Mouse (Mus musculus): ENCODE measurements around the gene Mylk3.

DNA sequence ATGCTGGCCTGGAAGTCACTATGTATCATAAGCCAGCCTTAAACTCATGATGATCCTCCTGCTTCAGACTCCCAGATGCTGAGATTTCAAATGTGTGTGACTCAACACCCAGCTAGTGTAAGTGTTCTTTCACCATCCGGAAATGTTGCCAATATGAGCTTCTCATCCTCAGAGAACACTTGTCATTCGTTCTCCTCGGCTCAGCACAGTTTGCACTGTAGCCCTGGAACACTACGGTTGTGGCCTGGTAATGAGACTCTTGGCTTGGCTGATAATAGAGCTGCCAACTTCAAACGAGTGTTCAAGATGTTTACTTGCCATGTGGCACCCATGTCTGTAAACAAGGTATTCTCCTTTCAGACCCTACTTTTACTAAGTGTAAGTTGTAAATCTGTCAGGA, 82.6 kb downstream of the Mylk3 start:
- TF ChIP-seq CTCF (IDR thresholded peaks at IDR 0.05; ENCODE audit: borderline replicate concordance, extremely low read depth, insufficient read depth, insufficient read length): no peak
- TF ChIP-seq POLR2A (IDR thresholded peaks at IDR 0.05; ENCODE audit: borderline replicate concordance, extremely low read depth, insufficient read depth, insufficient read length, poor library complexity, severe bottlenecking): no peak

Data from brain, embryonic 14.5 days (tissue).